Mouse (Mus musculus) heart, embryonic 14.5 days (tissue): ENCODE results near the gene Slc7a9. TPM values are rescaled to one million over a fixed set of nuclear protein-coding genes. Genes with fewer than 3 reads are reported as not detected.

ENCODE experiments used
- polyA plus RNA-seq: library from polyadenylated mRNA; unstranded; fragments of >200 nt; fragmentation: Nextera tagmentation; extraction: Ambion mirVana; gene quantifications from 2 replicates; pipeline ENCODE4 v1.2.1, GENCODE M21; 2014

The Slc7a9 gene
- polyA plus RNA-seq, 1 experiment from 2014 or later: 0.54 TPM

Other genes starting within 250 kb of the Slc7a9 start
- 1.2 and 1.3 TPM in 2 replicates for gene Lrp3, start 233.3 kb upstream of the Slc7a9 start, polyA plus RNA-seq
- gene Gpatch1, start 130.4 kb upstream of the Slc7a9 start, polyA plus RNA-seq: 11.5 and 12.2 TPM in 2 replicates
- gene Rhpn2, start 114.6 kb upstream of the Slc7a9 start, polyA plus RNA-seq: 5.1 and 5.6 TPM in 2 replicates
- 10.1 and 13.5 TPM in 2 replicates for gene Faap24, start 52.0 kb upstream of the Slc7a9 start, polyA plus RNA-seq
- 34.0 and 35.7 TPM in 2 replicates for gene Cep89, start 51.8 kb upstream of the Slc7a9 start, polyA plus RNA-seq
- gene Tdrd12, start 88.9 kb downstream of the Slc7a9 start, polyA plus RNA-seq: 1.1 and 1.5 TPM in 2 replicates
- 117 and 130 TPM in 2 replicates for gene Nudt19, start 107.5 kb downstream of the Slc7a9 start, polyA plus RNA-seq
- 0.40 and 0.43 TPM in 2 replicates for gene Rgs9bp, start 136.8 kb downstream of the Slc7a9 start, polyA plus RNA-seq
- gene Ankrd27, start 137.4 kb downstream of the Slc7a9 start, polyA plus RNA-seq: 18.1 and 19.5 TPM in 2 replicates
- 295 and 316 TPM in 2 replicates for gene Pdcd5, start 198.7 kb downstream of the Slc7a9 start, polyA plus RNA-seq